Comparison of ENCODE assay signal across 14 mouse cellular contexts in the genomic region with DNA sequence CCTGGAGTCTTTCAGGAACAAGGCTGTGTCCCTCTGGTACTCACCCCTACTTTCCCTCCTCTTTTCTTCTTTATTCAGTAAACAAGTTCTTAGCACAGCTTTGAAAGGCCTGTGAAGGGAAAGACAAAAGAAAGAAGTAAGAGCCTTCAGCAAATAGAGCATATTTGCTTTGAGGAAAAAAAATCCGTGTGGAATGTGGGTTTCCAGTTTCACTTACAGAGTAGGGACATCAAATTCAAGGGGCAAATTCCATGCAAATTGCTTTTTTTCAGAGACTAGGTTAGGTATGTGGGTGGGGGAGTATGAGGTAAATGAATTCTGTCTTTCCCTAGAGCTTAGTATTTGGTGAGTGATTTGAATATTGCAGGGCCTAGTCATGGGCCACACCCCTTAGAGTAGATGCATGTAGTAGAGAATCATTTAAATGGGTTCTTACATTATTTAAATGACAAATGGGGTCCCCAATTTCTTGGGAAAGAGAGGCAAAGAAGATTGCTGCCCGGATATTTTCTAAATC. TPM values are rescaled to one million over a fixed set of nuclear protein-coding genes. Genes with fewer than 3 reads are reported as not detected.
"Had no signal": no experiment of that assay in that cellular context is flagged by ENCODE, and none has a peak within 500 bp of the region (broad histone marks: within the 10 kb centered on the region; RNA-seq: fewer than 3 reads in every experiment).

No protein-coding gene starts in this region.

- H3K27me3 ChIP-seq: liver, embryonic 15.5 days; megakaryocyte, embryonic 14.5 days; midbrain, embryonic 15.5 days; neural tube, embryonic 12.5 days had no signal

- DNase-seq: kidney, adult 9 months; kidney, postnatal 10 days; lung, postnatal 10 days; thymus, postnatal 4 days had no signal

- ATAC-seq: midbrain, embryonic 15.5 days had no signal

- H3K27ac ChIP-seq: left cerebral cortex, adult 2 months; limb, embryonic 10.5 days; liver, embryonic 15.5 days; macrophage; midbrain, embryonic 15.5 days; neural tube, embryonic 12.5 days; stomach, postnatal 0 days had no signal

- H3K4me3 ChIP-seq: left cerebral cortex, adult 2 months; limb, embryonic 10.5 days; liver, embryonic 15.5 days; megakaryocyte, embryonic 14.5 days; midbrain, embryonic 15.5 days; neural tube, embryonic 12.5 days had no signal

- H3K36me3 ChIP-seq: limb, embryonic 10.5 days; liver, embryonic 15.5 days; midbrain, embryonic 15.5 days; neural tube, embryonic 12.5 days had no signal

- H3K4me2 ChIP-seq: liver, embryonic 11.5 days; liver, embryonic 15.5 days; midbrain, embryonic 11.5 days; midbrain, embryonic 15.5 days; neural tube, embryonic 12.5 days had no signal

- H3K9ac ChIP-seq: liver, embryonic 15.5 days; midbrain, embryonic 15.5 days; neural tube, embryonic 12.5 days had no signal

- H3K9me3 ChIP-seq: limb, embryonic 10.5 days; liver, embryonic 15.5 days; megakaryocyte, embryonic 14.5 days; midbrain, embryonic 15.5 days; neural tube, embryonic 12.5 days had no signal

- H3K4me1 ChIP-seq: limb, embryonic 10.5 days; liver, embryonic 15.5 days; megakaryocyte, embryonic 14.5 days; midbrain, embryonic 15.5 days; neural tube, embryonic 12.5 days had no signal

RNA-seq across cellular contexts. Expression of a gene that starts 39.3 kb away (rescaled TPM):
- polyA plus RNA-seq: limb, embryonic 10.5 days; liver, embryonic 11.5 days; liver, embryonic 15.5 days; macrophage; midbrain, embryonic 11.5 days; midbrain, embryonic 15.5 days; neural tube, embryonic 12.5 days had no signal
